Mouse (Mus musculus): ENCODE results near the gene Rubcn. TPM values are rescaled to one million over a fixed set of nuclear protein-coding genes. Genes with fewer than 3 reads are reported as not detected.

The Rubcn gene
- polyA plus RNA-seq, 1 experiment from 2014 or later, result 24.2 TPM

GRCm38 (mm10) chr16:32865401-32865800, 12.2 kb downstream of the Rubcn start:
- no peak overlapping the region for H3K4me3 ChIP-seq
- no peak for ATAC-seq (ENCODE audit: insufficient number of reproducible peaks, low FRiP score, low TSS enrichment, low read depth)
- H3K4me1 ChIP-seq, result peaks cover 17% of the 10 kb centered on the region
- H3K4me2 ChIP-seq, result no peak overlapping the region
- WGBS, result 86% methylated on average over 4 of the region's 4 CpGs
- no peaks in the 10 kb centered on the region for H3K9me3 ChIP-seq
- no peak overlapping the region for H3K9ac ChIP-seq
- peaks cover 12% of the 10 kb centered on the region; the same call in 1 of the 2 replicates for H3K36me3 ChIP-seq
- no peak overlapping the region for H3K27ac ChIP-seq
- H3K27me3 ChIP-seq, result no peaks in the 10 kb centered on the region

- no peaks in the 10 kb centered on the region for H3K9me3 ChIP-seq
- H3K4me1 ChIP-seq, result peaks cover 15% of the 10 kb centered on the region
- no peak overlapping the region for H3K4me3 ChIP-seq
- no peak overlapping the region for H3K27ac ChIP-seq
- H3K36me3 ChIP-seq, result peaks cover 12% of the 10 kb centered on the region; the same call in 1 of the 2 replicates
- no peak for ATAC-seq (ENCODE audit: insufficient number of reproducible peaks, low FRiP score, low TSS enrichment, low read depth)
- H3K4me2 ChIP-seq, result no peak overlapping the region
- H3K9ac ChIP-seq, result no peak overlapping the region
- no peaks in the 10 kb centered on the region for H3K27me3 ChIP-seq
- 81% methylated on average over 3 of the region's 3 CpGs for WGBS
Measured at GRCm38 (mm10) chr16:32861813-32862385, 15.7 kb downstream of the Rubcn start.

GRCm38 (mm10) chr16:32858771-32859636, 18.6 kb downstream of the Rubcn start:
- peaks cover 21% of the 10 kb centered on the region; the same call in 1 of the 2 replicates for H3K36me3 ChIP-seq
- H3K27me3 ChIP-seq, result no peaks in the 10 kb centered on the region
- H3K4me3 ChIP-seq, result no peak overlapping the region
- WGBS, result 51% methylated on average over 12 of the region's 12 CpGs
- no peak overlapping the region for H3K4me2 ChIP-seq
- H3K9me3 ChIP-seq, result no peaks in the 10 kb centered on the region
- H3K4me1 ChIP-seq, result peaks cover 13% of the 10 kb centered on the region; the same call in 1 of the 2 replicates
- peak; percentile 77; the same call in 1 of the 2 replicates for ATAC-seq (ENCODE audit: insufficient number of reproducible peaks, low FRiP score, low TSS enrichment, low read depth)
- no peak overlapping the region for H3K9ac ChIP-seq
- peak overlapping the region; percentile 82 for H3K27ac ChIP-seq

GRCm38 (mm10) chr16:32858356-32858755, 19.2 kb downstream of the Rubcn start:
- Histone ChIP-seq H3K27me3 (no peaks in the 10 kb centered on the region), H3K27ac (peak overlapping the region; percentile 82), H3K4me1 (peaks cover 13% of the 10 kb centered on the region; the same call in 1 of the 2 replicates), H3K4me3 (no peak overlapping the region), H3K9me3 (no peaks in the 10 kb centered on the region), H3K4me2 (no peak overlapping the region), H3K36me3 (peaks cover 28% of the 10 kb centered on the region), H3K9ac (no peak overlapping the region)
- ATAC-seq (ENCODE audit: insufficient number of reproducible peaks, low FRiP score, low TSS enrichment, low read depth), result no peak
- 51% methylated on average over 4 of the region's 4 CpGs for WGBS

- Histone ChIP-seq H3K36me3 (peaks cover 33% of the 10 kb centered on the region), H3K4me3 (no peak overlapping the region)
- WGBS, result 88% methylated on average over 3 of the region's 3 CpGs
Measured at GRCm38 (mm10) chr16:32856751-32857150, 20.8 kb downstream of the Rubcn start.

GRCm38 (mm10) chr16:32854050-32854571, 23.5 kb downstream of the Rubcn start:
- Histone ChIP-seq H3K27me3 (no peaks in the 10 kb centered on the region), H3K4me3 (no peak overlapping the region), H3K36me3 (peaks cover 34% of the 10 kb centered on the region), H3K9ac (no peak overlapping the region), H3K4me2 (no peak overlapping the region), H3K4me1 (peaks cover 9% of the 10 kb centered on the region; the same call in 1 of the 2 replicates), H3K9me3 (no peaks in the 10 kb centered on the region), H3K27ac (no peak overlapping the region; the same call in 1 of the 2 replicates)
- ATAC-seq (ENCODE audit: insufficient number of reproducible peaks, low FRiP score, low TSS enrichment, low read depth), result no peak
- WGBS, result 84% methylated on average over 2 of the region's 2 CpGs

More at GRCm38 (mm10) chr16:32856751-32857150, 20.8 kb downstream of the Rubcn start:
- H3K27me3 ChIP-seq, result no peaks in the 10 kb centered on the region
- ATAC-seq (ENCODE audit: insufficient number of reproducible peaks, low FRiP score, low TSS enrichment, low read depth), result no peak
- no peak overlapping the region for H3K4me2 ChIP-seq
- H3K9me3 ChIP-seq, result no peaks in the 10 kb centered on the region
- H3K27ac ChIP-seq, result no peak overlapping the region
- H3K4me1 ChIP-seq, result peaks cover 13% of the 10 kb centered on the region; the same call in 1 of the 2 replicates
- no peak overlapping the region for H3K9ac ChIP-seq

GRCm38 (mm10) chr16:32853492-32854049, 24.0 kb downstream of the Rubcn start:
- 67% methylated on average over 13 of the region's 13 CpGs for WGBS

GRCm38 (mm10) chr16:32849042-32849830, 28.3 kb downstream of the Rubcn start:
- Histone ChIP-seq H3K9ac (no peak overlapping the region), H3K36me3 (peaks cover 66% of the 10 kb centered on the region), H3K4me3 (no peak overlapping the region), H3K4me1 (no peaks in the 10 kb centered on the region), H3K4me2 (no peak overlapping the region), H3K9me3 (no peaks in the 10 kb centered on the region), H3K27me3 (no peaks in the 10 kb centered on the region), H3K27ac (no peak overlapping the region)
- WGBS, result 91% methylated on average over 11 of the region's 11 CpGs
- no peak for ATAC-seq (ENCODE audit: insufficient number of reproducible peaks, low FRiP score, low TSS enrichment, low read depth)

More at GRCm38 (mm10) chr16:32853492-32854049, 24.0 kb downstream of the Rubcn start:
- peaks cover 4% of the 10 kb centered on the region; the same call in 1 of the 2 replicates for H3K4me1 ChIP-seq
- peaks cover 39% of the 10 kb centered on the region for H3K36me3 ChIP-seq
- no peak overlapping the region for H3K4me3 ChIP-seq
- H3K27ac ChIP-seq, result no peak overlapping the region
- H3K9me3 ChIP-seq, result no peaks in the 10 kb centered on the region
- H3K4me2 ChIP-seq, result no peak overlapping the region
- H3K27me3 ChIP-seq, result no peaks in the 10 kb centered on the region
- H3K9ac ChIP-seq, result no peak overlapping the region
- no peak for ATAC-seq (ENCODE audit: insufficient number of reproducible peaks, low FRiP score, low TSS enrichment, low read depth)

GRCm38 (mm10) chr16:32847103-32847502, 30.5 kb downstream of the Rubcn start:
- no peak overlapping the region for H3K27ac ChIP-seq
- H3K9me3 ChIP-seq, result no peaks in the 10 kb centered on the region
- no peak for ATAC-seq (ENCODE audit: insufficient number of reproducible peaks, low FRiP score, low TSS enrichment, low read depth)
- 92% methylated on average over 11 of the region's 11 CpGs for WGBS
- no peaks in the 10 kb centered on the region for H3K27me3 ChIP-seq
- peaks cover 68% of the 10 kb centered on the region for H3K36me3 ChIP-seq
- H3K4me3 ChIP-seq, result no peak overlapping the region
- no peaks in the 10 kb centered on the region for H3K4me1 ChIP-seq
- no peak overlapping the region for H3K9ac ChIP-seq
- H3K4me2 ChIP-seq, result no peak overlapping the region

GRCm38 (mm10) chr16:32831501-32831900, 46.1 kb downstream of the Rubcn start:
- Histone ChIP-seq H3K27ac (no peak overlapping the region), H3K4me2 (no peak overlapping the region), H3K4me3 (no peak overlapping the region), H3K27me3 (no peaks in the 10 kb centered on the region), H3K4me1 (no peaks in the 10 kb centered on the region), H3K9me3 (no peaks in the 10 kb centered on the region), H3K36me3 (peaks cover 69% of the 10 kb centered on the region), H3K9ac (no peak overlapping the region)
- 85% methylated on average over 4 of the region's 4 CpGs for WGBS
- ATAC-seq (ENCODE audit: insufficient number of reproducible peaks, low FRiP score, low TSS enrichment, low read depth), result no peak

GRCm38 (mm10) chr16:32829104-32829503, 48.5 kb downstream of the Rubcn start:
- no peak overlapping the region for H3K4me3 ChIP-seq
- H3K36me3 ChIP-seq, result peaks cover 69% of the 10 kb centered on the region
- no peak for ATAC-seq (ENCODE audit: insufficient number of reproducible peaks, low FRiP score, low TSS enrichment, low read depth)
- H3K9ac ChIP-seq, result no peak overlapping the region
- H3K4me2 ChIP-seq, result no peak overlapping the region
- no peaks in the 10 kb centered on the region for H3K27me3 ChIP-seq
- 85% methylated on average over 11 of the region's 11 CpGs for WGBS
- H3K9me3 ChIP-seq, result no peaks in the 10 kb centered on the region
- no peaks in the 10 kb centered on the region for H3K4me1 ChIP-seq
- no peak overlapping the region for H3K27ac ChIP-seq
